Mouse (Mus musculus): ENCODE data around the gene Gm826.

The Gm826 gene

DNA sequence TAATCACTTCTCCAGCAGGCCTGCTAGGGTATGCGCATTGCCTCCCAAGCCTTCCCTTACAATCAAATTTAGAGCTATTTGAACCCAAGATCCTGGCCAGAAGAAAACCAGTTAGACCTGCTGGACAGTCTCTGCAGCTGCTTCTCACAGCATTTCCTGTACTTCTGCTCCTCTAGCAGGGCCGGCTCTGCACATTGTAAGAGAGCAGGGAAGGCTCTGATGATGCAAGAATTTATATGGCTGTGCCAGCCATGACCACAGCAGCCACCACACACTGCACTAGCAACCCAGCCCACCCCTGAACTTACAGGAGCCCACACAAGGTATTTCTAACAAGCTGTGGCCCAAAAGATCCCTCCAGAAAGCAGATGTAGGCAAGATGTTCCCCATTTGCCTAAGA, 19.6 kb upstream of the Gm826 start:
- no peak for DNase-seq (ENCODE audit: low spot score)

DNA sequence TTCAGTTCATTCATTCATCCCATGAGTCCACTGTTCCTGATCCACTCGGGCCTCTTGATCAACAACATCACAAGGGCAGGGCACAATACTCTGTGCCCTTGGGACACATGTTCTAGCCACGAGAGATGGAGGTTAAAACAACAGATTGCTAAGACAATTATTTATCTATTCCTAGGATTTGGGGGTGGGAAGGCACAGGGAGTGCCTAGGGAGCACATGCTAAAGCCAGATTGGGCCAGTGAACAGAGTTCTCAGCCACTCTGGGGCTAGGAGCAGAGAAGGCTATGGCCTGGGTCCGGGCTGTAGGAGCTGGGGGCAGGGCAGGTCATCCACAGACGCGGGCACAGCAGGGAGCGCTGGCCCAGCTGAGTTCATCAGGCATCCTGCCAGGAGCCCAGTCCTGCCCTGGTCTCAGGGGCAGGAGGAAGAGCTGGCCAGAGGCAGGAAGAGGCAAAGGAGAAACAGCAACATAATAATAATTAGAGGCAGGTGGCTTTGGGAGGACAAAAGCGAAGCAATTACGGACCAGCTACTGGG, 17.1 kb upstream of the Gm826 start:
- no peak for DNase-seq (ENCODE audit: low spot score)

DNA sequence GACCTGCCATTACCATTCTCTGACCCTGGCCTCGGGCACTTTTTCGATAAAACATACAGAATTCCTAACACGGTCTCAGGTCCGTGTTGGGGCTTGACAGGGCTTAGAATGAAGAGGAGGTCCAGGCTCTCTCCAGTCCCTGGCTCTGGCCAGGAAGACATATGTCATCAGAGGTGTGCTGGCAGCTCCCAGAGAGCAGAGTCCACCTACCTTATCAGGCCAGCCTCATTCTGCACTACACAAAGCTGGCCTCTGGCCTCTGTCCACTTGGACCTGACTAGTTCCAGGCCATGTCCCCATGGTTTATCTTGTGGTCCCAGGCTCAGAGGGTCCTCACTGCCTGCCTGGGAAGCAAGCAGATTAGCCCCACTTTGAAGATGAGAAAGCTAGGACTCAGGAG, 15.6 kb upstream of the Gm826 start:
- DNase-seq (ENCODE audit: low spot score), result peak; percentile 76

DNA sequence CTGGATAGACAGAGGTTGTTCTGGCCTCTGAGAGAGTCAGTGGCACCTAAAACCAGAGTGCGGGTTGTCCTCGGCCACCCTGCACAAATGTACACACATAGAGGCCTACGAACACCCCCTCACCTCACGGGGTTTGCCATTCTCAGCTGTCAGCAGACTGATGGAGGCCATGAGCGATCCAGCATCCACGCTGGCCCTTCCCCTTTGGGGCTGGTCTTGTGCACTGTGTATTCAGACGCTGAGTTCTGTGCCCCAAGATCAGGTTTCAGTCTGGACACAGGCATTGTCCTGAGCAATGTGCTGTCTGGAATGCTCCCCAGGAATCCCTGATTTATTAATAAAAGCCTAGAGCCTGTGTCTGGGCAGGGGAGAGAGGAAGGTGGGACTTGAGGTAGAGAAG, 14.8 kb upstream of the Gm826 start:
- no peak for DNase-seq (ENCODE audit: low spot score)

DNA sequence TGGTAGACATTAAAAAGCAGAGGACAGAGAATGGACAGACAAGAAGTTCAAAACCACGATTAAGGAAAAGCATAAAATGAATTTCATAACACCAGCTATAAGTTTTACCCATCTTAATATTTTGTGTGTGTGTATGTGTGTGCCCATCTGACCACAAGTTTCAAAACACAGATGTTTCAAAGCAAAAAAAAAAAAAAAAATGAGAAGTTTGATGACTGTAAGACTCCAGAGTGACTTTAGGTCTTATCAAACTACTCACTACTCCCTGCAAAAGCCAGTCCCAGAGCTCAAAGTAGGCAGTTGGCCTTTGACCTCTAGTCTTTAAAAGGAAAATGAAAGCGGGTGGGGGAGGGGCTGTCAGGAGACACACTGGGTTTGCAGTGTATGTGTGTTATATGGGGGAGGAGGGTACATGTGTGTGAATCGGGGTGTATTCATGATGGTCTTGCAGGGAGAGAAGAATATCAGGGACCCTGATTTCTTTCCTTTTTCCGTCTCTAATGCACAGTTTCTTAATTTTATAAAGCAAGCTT, 14.2 kb upstream of the Gm826 start:
- DNase-seq (ENCODE audit: low spot score), result peak; percentile 79

DNA sequence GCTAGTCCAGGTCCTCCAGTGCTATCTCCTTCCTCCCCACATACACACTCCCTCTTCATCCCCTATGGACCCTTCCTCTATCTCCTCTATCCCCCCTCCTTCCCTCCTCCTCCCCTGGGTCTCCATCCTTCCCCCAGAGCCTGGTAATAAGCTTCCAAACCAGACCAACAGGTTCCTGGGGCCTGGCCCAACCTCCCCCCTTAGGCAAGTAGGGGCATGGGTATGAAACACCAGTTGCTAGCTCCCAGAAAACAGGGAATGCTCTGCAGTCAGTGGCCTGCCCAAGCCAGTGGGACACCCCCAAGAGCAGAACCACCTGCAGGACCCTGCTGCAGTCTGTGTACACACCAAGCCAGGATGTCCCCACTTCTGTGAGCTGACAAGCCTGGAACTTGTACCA, 11.7 kb upstream of the Gm826 start:
- DNase-seq (ENCODE audit: low spot score), result no peak

DNA sequence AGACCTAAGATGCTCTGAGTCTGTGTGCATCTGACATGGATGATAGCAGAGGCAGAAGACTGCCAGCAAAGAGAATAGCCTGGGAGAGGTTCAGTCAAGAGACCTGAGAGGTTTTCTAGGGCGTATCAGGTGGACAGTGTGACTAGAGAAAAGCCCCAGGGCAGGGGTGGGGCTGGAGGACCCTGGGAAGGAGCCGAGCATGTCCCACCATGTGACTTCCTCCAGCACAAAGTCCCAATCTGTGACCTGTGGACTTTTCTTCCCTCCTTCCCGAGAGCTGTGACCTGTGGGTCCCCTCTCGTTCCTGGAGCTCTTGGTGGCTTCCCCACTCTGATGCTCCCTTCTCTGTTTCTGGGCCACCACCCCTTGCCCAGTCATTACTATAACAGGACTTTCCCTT, 6.2 kb upstream of the Gm826 start:
- peak; percentile 61 for DNase-seq (ENCODE audit: low spot score)

DNA sequence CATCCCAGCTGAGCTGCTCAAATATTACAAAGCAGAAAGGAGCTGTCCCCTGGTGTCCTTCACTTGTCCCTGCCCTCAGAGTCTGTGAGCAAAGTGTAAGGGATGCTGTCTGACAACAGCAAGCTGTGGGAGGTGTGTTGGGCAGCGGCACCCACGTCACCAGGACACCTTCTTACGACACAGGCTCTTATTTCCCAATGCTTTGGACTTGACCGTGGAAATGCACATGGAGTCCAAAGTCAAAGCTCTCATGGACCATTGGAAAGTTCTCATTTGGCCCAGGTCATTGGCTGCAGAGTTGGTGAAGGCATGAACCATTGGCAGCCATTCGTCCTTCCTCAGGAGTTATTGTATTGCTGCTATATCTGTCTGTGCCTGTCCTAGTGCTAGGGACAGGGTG, 5.6 kb upstream of the Gm826 start:
- DNase-seq (ENCODE audit: low spot score), result no peak

DNA sequence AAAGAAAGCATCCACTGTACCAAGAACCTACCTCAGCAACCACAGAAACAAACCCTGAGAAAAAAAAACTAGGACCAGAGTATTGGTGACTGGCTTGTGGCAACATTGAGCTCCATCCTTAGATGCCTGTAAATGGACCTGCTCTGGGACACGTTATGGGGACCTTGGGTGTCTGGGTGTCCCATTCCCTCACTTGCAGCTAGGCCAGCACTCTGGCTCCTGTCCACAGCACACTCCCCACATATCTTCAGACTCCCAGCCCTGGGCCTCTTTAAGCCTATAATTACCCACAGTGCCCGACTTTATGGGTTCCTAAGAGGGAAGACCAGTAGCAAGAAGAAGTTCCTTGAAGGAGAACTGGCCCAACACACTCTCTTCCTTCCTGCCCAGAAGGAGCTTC, 2.1 kb upstream of the Gm826 start:
- no peak for DNase-seq (ENCODE audit: low spot score)

DNA sequence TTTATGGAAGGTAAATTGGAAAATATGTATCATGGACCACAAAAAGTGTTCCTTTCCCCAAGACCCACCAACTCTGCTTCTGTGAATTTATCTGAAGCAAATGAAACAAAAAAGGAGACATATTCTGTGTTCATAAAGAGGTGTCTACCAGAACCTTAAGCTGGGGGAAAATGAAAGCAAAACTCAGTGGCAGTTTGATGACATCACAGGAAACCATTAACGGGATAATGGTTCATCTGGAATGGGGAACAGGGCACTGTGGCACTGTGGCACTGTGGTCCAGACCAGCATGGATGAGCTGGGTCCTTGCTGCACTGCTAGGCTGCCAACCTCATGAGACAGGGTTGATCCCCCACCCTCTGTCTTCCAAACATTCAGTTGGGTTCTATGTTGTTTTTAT, 1.1 kb upstream of the Gm826 start:
- DNase-seq (ENCODE audit: low spot score), result no peak

DNA sequence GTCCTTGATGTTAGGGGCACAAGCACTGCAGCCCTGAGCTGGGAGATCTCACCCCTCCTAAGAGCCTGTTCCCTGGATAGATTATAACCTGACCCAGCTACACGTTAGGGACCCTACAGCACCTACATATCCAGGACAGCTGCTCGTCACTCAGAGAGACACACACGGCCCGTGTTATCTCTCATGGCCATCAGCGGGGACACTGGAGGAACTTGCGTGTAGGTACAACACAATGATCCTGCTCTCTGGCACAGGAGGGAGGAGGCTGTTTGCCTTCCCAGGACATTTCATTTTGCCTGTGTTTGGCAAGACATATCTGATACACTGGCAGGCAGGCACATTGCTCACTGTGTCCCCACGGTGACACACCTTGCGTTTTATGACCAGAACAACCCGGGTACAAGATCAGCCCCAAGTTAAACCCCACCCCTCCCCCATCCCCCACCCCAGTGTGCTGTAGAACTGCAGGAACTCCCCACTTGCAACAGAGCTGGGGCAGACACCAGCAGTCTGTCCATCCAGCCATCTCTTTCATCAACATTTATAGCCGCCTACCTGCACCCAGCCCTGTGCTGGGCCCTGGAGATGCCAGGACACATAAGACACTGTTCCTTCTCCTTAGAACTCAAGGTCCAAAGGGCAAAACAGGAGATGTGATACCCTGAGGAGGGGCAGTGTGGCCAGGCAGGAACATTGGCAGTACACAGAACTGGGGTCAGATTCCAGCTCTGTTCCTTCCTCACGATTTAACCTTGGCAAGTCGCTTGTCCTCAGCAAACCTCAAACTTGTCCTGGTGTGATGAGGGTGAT, 1.2 kb downstream of the Gm826 start:
- DNase-seq (ENCODE audit: low spot score), result no peak

DNA sequence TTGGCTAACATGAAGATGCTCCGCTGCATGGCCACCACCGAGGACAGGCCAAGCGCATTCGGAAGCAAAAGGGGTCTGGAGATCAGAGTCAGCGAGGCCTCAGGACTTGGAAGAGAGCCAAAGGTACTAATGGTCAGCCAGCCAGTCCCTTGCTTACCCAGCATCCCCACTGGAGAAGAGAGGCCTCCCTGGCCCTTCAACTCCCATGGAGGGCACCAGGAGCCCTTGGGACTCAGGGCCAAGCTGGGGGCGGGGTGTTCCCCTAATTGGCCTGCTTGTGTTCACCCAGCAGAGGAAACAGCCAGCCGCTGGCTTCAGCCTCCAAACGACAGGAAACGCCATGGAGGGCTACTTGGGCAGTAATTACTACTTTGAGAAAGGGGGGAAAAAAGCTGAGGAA, 5.1 kb downstream of the Gm826 start:
- no peak for DNase-seq (ENCODE audit: low spot score)

DNA sequence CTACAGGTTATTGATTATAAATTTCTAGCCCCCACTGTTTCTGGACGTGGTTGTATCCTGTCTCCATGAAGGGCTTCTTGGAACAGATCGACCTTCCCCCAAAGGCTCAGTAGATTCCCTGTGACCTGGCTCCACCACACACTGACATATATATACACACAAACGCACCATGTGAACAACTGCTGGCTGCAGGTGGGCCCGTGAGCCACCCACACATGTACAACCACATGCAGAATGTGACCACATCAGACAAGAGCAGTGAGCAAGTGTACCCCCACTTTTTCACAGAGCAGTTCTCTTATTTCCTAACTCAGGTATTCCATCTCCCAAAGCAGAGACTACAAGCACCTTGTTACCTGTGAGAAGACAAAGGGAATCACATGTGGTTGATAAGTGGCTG, 6.2 kb downstream of the Gm826 start:
- no peak for DNase-seq (ENCODE audit: low spot score)

DNA sequence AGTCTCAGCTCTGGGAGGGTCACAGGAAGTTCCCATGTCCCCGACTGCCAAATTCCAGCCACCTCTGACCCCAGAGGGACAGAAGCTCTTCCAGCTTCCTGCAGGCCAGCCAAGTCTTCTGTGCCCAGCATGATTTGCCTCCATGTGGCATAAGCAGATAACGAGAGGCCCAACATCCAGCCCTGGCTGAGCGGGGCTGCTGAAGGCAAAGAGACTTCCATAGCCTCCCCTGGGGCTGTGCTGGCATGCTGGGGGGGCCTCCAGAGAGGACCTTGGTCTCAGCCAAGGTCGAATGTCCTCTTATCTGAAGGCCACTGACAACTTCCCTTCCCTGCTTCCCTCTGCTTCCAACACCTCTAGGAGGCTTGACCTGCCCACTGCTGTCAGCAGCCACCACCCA, 6.8 kb downstream of the Gm826 start:
- peak; percentile 48 for DNase-seq (ENCODE audit: low spot score)

DNA sequence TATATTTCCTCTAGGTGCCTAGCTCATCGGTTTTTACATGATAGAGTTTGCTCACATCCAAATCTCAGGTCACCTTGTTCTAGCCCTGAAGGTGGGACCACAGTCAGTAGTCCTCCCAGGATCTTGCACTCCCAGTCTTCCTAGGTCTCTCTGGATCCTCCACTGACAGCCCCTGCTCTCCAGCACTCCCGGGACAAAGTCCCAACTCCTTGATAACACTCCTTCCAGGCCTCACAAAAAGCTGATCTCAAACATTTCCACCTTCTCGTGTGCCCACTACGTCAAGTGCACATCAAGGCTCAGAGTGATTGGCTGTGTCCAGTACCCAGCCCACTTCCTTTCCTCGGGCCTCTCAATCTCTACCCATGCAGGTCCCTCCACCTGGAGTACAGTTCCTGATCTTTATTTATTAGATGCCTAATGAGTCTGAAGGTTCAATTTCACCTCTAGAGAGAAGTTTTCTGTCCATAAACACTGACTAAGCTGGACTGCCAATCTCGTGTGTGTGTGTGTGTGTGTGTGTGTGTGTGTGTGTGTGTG, 8.8 kb downstream of the Gm826 start:
- DNase-seq (ENCODE audit: low spot score), result peak; percentile 36

DNA sequence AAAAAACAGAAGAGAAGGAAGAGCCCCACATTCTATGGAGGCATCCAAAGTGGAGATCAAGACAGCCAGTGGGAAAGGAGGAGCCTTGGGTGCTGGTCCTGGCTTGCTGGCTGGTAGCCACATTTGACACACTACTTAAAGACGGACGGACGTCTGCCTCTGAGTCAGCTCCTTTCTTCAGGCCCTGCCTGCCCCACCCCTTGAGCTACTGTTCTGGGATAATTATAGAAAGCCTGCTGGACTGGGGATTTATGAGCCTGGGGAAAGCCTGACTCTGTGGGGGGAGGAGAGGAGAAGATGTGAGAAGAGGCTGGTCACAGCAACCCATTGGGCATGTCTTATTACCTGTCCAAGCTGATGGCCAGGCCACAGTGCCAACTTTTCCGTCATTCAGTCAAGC, 12.1 kb downstream of the Gm826 start:
- DNase-seq (ENCODE audit: low spot score), result no peak

DNA sequence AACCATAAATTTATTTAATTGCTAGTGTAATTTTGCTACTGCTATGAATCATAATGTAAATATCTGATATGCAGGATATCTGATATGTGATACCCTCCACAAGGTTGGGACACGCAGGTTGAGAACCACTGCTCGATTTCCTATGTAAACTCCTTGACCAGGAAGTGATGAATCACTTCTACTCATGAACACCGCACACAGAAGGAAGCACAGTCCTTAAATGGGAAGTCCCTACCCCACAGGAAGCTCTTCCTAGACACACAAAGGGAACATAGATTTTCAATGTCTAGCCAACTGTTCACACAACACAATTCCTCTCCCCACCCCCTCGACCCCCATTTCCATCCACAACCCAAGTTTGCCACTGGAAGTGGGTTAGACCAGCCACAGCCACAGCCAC, 15.7 kb downstream of the Gm826 start:
- no peak for DNase-seq (ENCODE audit: low spot score)

DNA sequence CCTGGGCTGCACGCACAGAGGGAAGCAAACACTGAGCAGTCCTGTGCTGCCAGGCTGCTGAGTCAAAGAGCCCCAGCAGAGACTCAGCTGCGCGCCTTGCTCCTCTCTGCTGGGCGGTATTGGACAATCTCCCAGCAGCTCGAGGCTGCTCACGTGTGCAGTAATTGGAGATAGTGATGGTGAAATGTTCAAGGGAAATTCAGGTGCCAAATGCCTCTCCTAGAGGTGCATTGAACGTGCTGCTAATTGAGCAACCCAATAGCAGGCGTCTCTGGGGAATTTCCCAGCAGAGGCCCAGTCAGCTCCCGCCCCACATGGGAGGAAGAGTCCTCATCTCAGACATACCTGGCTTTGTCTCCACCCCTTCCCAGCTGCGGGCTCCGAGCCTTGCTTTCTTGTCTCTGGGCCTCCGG, 20.4 kb downstream of the Gm826 start:
- no peak for DNase-seq (ENCODE audit: low spot score)

DNA sequence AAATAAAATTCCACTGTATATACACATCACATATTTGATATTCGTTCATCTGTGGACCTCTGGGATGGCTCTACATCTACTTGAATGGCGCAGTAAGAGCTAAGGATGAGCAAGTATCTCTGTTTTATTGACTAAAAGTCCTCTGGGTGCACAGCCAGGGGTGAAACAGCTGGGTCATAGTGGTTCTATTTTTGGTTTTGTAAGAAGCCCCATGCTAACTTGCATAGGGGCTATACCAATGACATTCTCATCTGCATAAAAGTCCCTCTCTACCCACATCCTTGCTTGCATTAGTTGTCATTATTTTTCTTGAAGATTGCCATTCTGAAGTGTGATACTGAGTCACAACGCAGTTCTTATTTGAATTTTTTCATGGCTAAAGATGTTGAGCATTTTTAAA, 28.9 kb downstream of the Gm826 start:
- no peak for DNase-seq (ENCODE audit: low spot score)

DNA sequence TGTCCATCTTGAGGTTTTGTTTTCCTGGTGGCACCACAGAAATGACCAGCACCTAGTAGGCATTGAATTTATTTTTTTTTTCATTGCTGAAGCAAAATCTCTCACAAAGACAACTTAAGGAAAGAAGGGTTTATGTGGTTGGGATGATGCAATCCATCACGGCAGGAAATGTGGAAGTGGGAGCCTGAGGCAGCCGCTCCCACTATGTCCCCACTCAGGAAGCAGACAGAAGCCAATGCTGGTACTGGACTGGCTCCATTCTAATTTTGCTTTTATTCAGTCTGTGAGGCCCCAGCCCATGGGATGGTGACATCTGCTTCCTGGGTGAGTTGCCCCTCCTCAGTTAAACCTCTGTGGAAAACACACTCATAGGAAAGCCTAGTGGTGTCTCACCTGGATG, 30.0 kb downstream of the Gm826 start:
- DNase-seq (ENCODE audit: low spot score), result no peak

DNA sequence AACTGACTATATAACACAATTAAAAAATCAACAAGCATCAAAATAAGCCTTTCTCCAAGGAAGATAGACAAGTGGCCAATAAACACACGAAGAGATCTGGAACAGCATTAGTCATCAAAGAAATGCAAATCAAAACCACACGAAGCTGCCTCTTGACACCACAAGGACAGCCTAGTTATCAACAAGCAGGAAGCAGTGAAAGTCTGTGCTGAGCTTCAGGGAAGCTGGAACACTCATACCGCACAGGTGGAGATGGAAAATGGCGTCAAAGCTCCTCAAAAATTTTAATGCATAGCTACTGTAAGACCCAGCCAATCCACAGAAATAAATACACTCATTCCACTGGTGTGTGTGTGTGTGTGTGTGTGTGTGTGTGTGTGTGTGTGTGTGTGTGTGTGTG, 31.9 kb downstream of the Gm826 start:
- DNase-seq (ENCODE audit: low spot score), result no peak

DNA sequence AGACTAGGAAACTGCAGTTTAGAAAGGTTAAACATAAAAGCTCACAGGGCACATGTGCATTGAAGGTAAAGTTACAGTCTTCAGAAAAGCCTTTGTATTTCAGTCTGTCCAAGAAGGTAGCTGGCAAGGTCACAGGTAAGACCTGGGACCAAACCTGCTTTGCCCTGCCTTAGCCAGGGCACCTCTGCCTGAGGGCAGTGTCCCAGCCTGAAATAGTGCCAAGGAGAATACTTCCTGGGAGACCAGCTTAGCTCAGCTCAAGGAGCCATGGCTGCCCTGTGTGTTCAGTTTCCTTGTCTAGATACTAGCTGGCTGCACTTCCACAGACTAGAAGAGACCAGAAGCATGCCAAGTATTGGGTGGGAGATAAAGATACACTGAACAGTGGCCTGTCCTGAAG, 35.4 kb downstream of the Gm826 start:
- DNase-seq (ENCODE audit: low spot score), result no peak

DNA sequence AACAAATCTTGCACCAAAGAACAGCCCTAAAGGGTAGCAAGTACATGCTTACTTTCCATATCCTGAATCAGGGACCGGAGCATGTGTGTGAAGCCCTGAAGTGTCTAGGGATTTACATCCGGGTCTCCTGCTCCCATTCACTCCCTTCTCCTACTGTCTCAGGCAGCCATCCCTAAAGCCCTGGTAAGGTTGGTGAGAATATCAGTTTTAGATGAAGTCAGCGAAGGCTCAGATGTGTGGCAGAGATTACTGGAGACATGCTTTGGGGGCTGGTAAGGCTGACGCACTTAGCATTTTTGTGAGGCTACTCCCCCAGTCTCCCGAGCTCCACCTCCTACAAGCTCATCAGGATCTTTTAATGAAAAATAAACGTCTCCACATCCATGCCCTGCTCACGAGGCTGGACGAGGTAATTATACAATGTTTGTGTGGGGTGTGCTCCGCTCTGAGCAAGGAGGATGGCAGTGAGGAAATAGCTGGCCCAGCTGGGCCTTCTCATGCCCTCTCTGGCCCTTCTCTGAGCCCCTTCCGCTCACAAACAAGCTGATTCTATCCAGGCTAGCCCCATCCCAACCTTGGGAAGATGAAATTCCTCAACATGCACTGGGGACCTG, 45.3 kb downstream of the Gm826 start:
- DNase-seq (ENCODE audit: low spot score), result no peak

Measured in yolk sac, embryonic 10.5 days (tissue).